Mouse (Mus musculus) embryo, embryonic 10 days (tissue): ENCODE measurements around the gene Abl1.
"Not testable (repeated sequence)": the region's sequence is repeated elsewhere in the genome, so short reads cannot be mapped to it uniquely, and the experiment has no call there.

ENCODE experiments used
- DNase-seq: peaks from one replicate; pipeline ENCODE4 v3.0.0-alpha.2; 2015; ENCODE audit warnings: low spot score

Gene Abl1

GRCm38 (mm10) chr2:31688074-31688925, at the start of gene Abl1:
TSS of gene Abl1 (plus strand) at chr2:31688376.
- peak; percentile 99 for DNase-seq

GRCm38 (mm10) chr2:31638581-31639465, 49.4 kb upstream of the Abl1 start:
- no peak for DNase-seq

GRCm38 (mm10) chr2:31639466-31639760, 48.8 kb upstream of the Abl1 start:
- peak; percentile 53 for DNase-seq

GRCm38 (mm10) chr2:31639901-31640608, 48.1 kb upstream of the Abl1 start, which contains the start of gene Prdm12:
TSS of gene Prdm12 (plus strand) at chr2:31640037.
- peak; percentile 51 for DNase-seq

GRCm38 (mm10) chr2:31640609-31641507, 47.3 kb upstream of the Abl1 start:
- DNase-seq = peak; percentile 71

GRCm38 (mm10) chr2:31641508-31641830, 46.7 kb upstream of the Abl1 start:
- DNase-seq = peak; percentile 43

GRCm38 (mm10) chr2:31641929-31642328, 46.2 kb upstream of the Abl1 start:
- no peak for DNase-seq

GRCm38 (mm10) chr2:31653971-31654853, 34.0 kb upstream of the Abl1 start:
- peak; percentile 51 for DNase-seq

GRCm38 (mm10) chr2:31654854-31655559, 33.2 kb upstream of the Abl1 start:
- peak; percentile 44 for DNase-seq

GRCm38 (mm10) chr2:31656374-31656773, 31.8 kb upstream of the Abl1 start:
- no peak for DNase-seq

GRCm38 (mm10) chr2:31662939-31663803, 25.0 kb upstream of the Abl1 start:
- no peak for DNase-seq

- no peak for DNase-seq
Measured at GRCm38 (mm10) chr2:31663804-31664180, 24.4 kb upstream of the Abl1 start.

- DNase-seq = peak; percentile 82
Measured at GRCm38 (mm10) chr2:31667332-31667731, 20.8 kb upstream of the Abl1 start.

GRCm38 (mm10) chr2:31670551-31671035, 17.6 kb upstream of the Abl1 start, which contains the start of gene Exosc2:
TSS of gene Exosc2 (plus strand) at chr2:31670715.
- DNase-seq = peak; percentile 99

- DNase-seq = no peak
Measured at GRCm38 (mm10) chr2:31678641-31679040, 9.5 kb upstream of the Abl1 start.

GRCm38 (mm10) chr2:31681051-31681707, 7.0 kb upstream of the Abl1 start:
- DNase-seq = not testable (repeated sequence)

GRCm38 (mm10) chr2:31681731-31682235, 6.4 kb upstream of the Abl1 start:
- no peak for DNase-seq

GRCm38 (mm10) chr2:31683666-31684065, 4.5 kb upstream of the Abl1 start:
- peak; percentile 84 for DNase-seq
